In the genomic region with DNA sequence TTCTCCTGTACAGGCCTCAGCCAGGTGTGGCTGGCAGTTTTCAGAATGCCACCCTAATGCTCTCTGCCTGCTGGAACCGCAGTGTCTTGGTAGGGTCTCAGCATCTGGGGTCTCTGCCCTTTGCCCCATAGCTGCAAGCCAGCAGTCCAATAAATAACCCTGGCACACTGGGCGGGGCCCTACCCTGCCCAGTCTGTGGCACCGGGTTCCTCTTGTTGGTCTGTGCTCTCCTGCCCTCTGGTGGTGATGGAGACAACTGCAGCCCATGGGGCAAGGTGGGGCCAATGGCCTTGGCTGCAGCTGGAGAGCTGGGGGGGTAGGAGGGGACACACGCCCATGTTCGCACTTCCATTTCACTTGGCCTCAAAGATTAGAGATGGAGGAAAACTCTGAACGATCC, we compare ENCODE assay signal across 7 mouse cellular contexts.
DNase-seq lines count a peak whose midpoint lies in the region; ATAC-seq lines count a peak whose summit lies in the region.

No protein-coding gene starts in this region.

- H3K4me1 ChIP-seq in intestine, embryonic 16.5 days (ENCODE audit: control insufficient read depth, insufficient read depth, low read length) = no peaks in the 10 kb centered on the region
- H3K4me1 ChIP-seq in midbrain, embryonic 14.5 days (ENCODE audit: control insufficient read depth, insufficient read depth, low read length) = no peaks in the 10 kb centered on the region

- no peaks in the 10 kb centered on the region for H3K9me3 ChIP-seq in intestine, embryonic 16.5 days (ENCODE audit: control insufficient read depth, low read length)
- no peaks in the 10 kb centered on the region for H3K9me3 ChIP-seq in midbrain, embryonic 14.5 days (ENCODE audit: control insufficient read depth, low read length)

- intact Hi-C loops in left cerebral cortex, postnatal 25 days (cut with DNase I) = loop anchor here (2.0 kb wide), 3 partner anchors 120 to 340 kb away; no protein-coding TSS in a partner anchor

- DNase-seq in adrenal gland, adult 18-20 months (ENCODE audit: low spot score in 2 of 2) = peak; percentile 76 to 78
- peak; percentile 68 to 82 for DNase-seq in cerebellum, postnatal 4 days (ENCODE audit: low spot score in 2 of 2)
- peak; percentile 62 for DNase-seq in gastrocnemius, adult 8-10 months (ENCODE audit: low spot score in 2 of 2)
- peak; percentile 78 to 83 for DNase-seq in left cerebral cortex, postnatal 25 days (ENCODE audit: low spot score in 2 of 2)
- DNase-seq in midbrain, embryonic 14.5 days = peak; percentile 82
- peak; percentile 34 for DNase-seq in spleen, adult 12 weeks (ENCODE audit: low spot score)

- no peaks in the 10 kb centered on the region for H3K27me3 ChIP-seq in intestine, embryonic 16.5 days (replicated peaks; ENCODE audit: control insufficient read depth, insufficient read depth, low read length)
- no peaks in the 10 kb centered on the region for H3K27me3 ChIP-seq in midbrain, embryonic 14.5 days (ENCODE audit: control insufficient read depth, insufficient read depth, low read length)

- no peaks in the 10 kb centered on the region for H3K36me3 ChIP-seq in intestine, embryonic 16.5 days (ENCODE audit: control insufficient read depth, insufficient read depth, low read length)
- H3K36me3 ChIP-seq in midbrain, embryonic 14.5 days (ENCODE audit: control insufficient read depth, insufficient read depth, low read length) = peaks cover 12% of the 10 kb centered on the region; the same call in 1 of the 2 replicates

- H3K9ac ChIP-seq in intestine, embryonic 16.5 days (ENCODE audit: low read depth, low read length) = no peak overlapping the region
- no peak overlapping the region for H3K9ac ChIP-seq in midbrain, embryonic 14.5 days (replicated peaks; ENCODE audit: low read length)

- WGBS in intestine, embryonic 16.5 days = 21% methylated on average over 6 of the region's 6 CpGs
- 36% methylated on average over 6 of the region's 6 CpGs for WGBS in midbrain, embryonic 14.5 days

- no peak overlapping the region for H3K4me2 ChIP-seq in intestine, embryonic 16.5 days (ENCODE audit: low read depth, low read length)
- no peak overlapping the region for H3K4me2 ChIP-seq in midbrain, embryonic 14.5 days (ENCODE audit: low read length)

- H3K4me3 ChIP-seq in intestine, embryonic 16.5 days (ENCODE audit: low read length) = no peak overlapping the region
- no peak overlapping the region for H3K4me3 ChIP-seq in midbrain, embryonic 14.5 days (replicated peaks; ENCODE audit: low read depth, low read length)

- H3K27ac ChIP-seq in intestine, embryonic 16.5 days (ENCODE audit: low read length) = no peak overlapping the region
- H3K27ac ChIP-seq in midbrain, embryonic 14.5 days (replicated peaks; ENCODE audit: low read depth, low read length) = no peak overlapping the region

- ATAC-seq in intestine, embryonic 16.5 days = peak; percentile 81
- peak; percentile 62; the same call in 1 of the 2 replicates for ATAC-seq in midbrain, embryonic 14.5 days (ENCODE audit: low FRiP score, low TSS enrichment)
